Mouse (Mus musculus): ENCODE data around the gene Chrne. TPM values are rescaled to one million over a fixed set of nuclear protein-coding genes. Genes with fewer than 3 reads are reported as not detected.

The Chrne gene
- polyA plus RNA-seq, 1 experiment = not detected

GRCm38 (mm10) chr11:70645461-70646258, 26.6 kb upstream of the Chrne start:
- Histone ChIP-seq H3K36me3 (ENCODE audit: control insufficient read depth, insufficient read depth, low read length, poor library complexity, severe bottlenecking) (peaks cover 30% of the 10 kb centered on the region), H3K9ac (ENCODE audit: low read depth, poor library complexity, severe bottlenecking) (peak overlapping the region; percentile 84), H3K4me1 (ENCODE audit: control insufficient read depth, insufficient read depth, low read length) (peaks cover 2% of the 10 kb centered on the region), H3K9me3 (replicated peaks; ENCODE audit: control insufficient read depth, insufficient read depth, low read length, poor library complexity, severe bottlenecking) (no peaks in the 10 kb centered on the region), H3K27ac (ENCODE audit: insufficient read depth, low read length) (no peak overlapping the region), H3K4me3 (ENCODE audit: low read depth, low read length) (peak overlapping the region; percentile 85), H3K27me3 (ENCODE audit: control insufficient read depth, insufficient read depth, low read length, poor library complexity, severe bottlenecking) (no peaks in the 10 kb centered on the region)
- TF ChIP-seq EP300 (IDR thresholded peaks at IDR 0.05; ENCODE audit: insufficient read depth, low read depth, low read length) (no peak), POLR2A (IDR thresholded peaks at IDR 0.05; ENCODE audit: insufficient read depth, low read length) (no peak), CTCF (IDR thresholded peaks at IDR 0.05; ENCODE audit: low read depth, low read length) (no peak)

GRCm38 (mm10) chr11:70644564-70645103, 25.6 kb upstream of the Chrne start:
- Histone ChIP-seq H3K4me3 (ENCODE audit: low read depth, low read length) (no peak overlapping the region), H3K9me3 (replicated peaks; ENCODE audit: control insufficient read depth, insufficient read depth, low read length, poor library complexity, severe bottlenecking) (no peaks in the 10 kb centered on the region), H3K36me3 (ENCODE audit: control insufficient read depth, insufficient read depth, low read length, poor library complexity, severe bottlenecking) (peaks cover 20% of the 10 kb centered on the region), H3K9ac (ENCODE audit: low read depth, poor library complexity, severe bottlenecking) (no peak overlapping the region), H3K27ac (ENCODE audit: insufficient read depth, low read length) (no peak overlapping the region), H3K4me1 (ENCODE audit: control insufficient read depth, insufficient read depth, low read length) (peaks cover 2% of the 10 kb centered on the region), H3K27me3 (ENCODE audit: control insufficient read depth, insufficient read depth, low read length, poor library complexity, severe bottlenecking) (no peaks in the 10 kb centered on the region)
- TF ChIP-seq POLR2A (IDR thresholded peaks at IDR 0.05; ENCODE audit: insufficient read depth, low read length) (no peak), EP300 (IDR thresholded peaks at IDR 0.05; ENCODE audit: insufficient read depth, low read depth, low read length) (no peak), CTCF (IDR thresholded peaks at IDR 0.05; ENCODE audit: low read depth, low read length) (no peak)

GRCm38 (mm10) chr11:70643051-70643450, 24.0 kb upstream of the Chrne start:
- H3K27me3 ChIP-seq (ENCODE audit: control insufficient read depth, insufficient read depth, low read length, poor library complexity, severe bottlenecking) = no peaks in the 10 kb centered on the region
- peaks cover 9% of the 10 kb centered on the region for H3K36me3 ChIP-seq (ENCODE audit: control insufficient read depth, insufficient read depth, low read length, poor library complexity, severe bottlenecking)
- TF ChIP-seq EP300 (IDR thresholded peaks at IDR 0.05; ENCODE audit: insufficient read depth, low read depth, low read length) = no peak
- TF ChIP-seq POLR2A (IDR thresholded peaks at IDR 0.05; ENCODE audit: insufficient read depth, low read length) = no peak
- TF ChIP-seq CTCF (IDR thresholded peaks at IDR 0.05; ENCODE audit: low read depth, low read length) = no peak
- peaks cover 2% of the 10 kb centered on the region for H3K4me1 ChIP-seq (ENCODE audit: control insufficient read depth, insufficient read depth, low read length)
- H3K4me3 ChIP-seq (ENCODE audit: low read depth, low read length) = no peak overlapping the region
- H3K9me3 ChIP-seq (replicated peaks; ENCODE audit: control insufficient read depth, insufficient read depth, low read length, poor library complexity, severe bottlenecking) = no peaks in the 10 kb centered on the region
- H3K27ac ChIP-seq (ENCODE audit: insufficient read depth, low read length) = no peak overlapping the region
- H3K9ac ChIP-seq (ENCODE audit: low read depth, poor library complexity, severe bottlenecking) = no peak overlapping the region

GRCm38 (mm10) chr11:70641241-70641640, 22.2 kb upstream of the Chrne start:
- TF ChIP-seq POLR2A (IDR thresholded peaks at IDR 0.05; ENCODE audit: insufficient read depth, low read length) (no peak), CTCF (IDR thresholded peaks at IDR 0.05; ENCODE audit: low read depth, low read length) (no peak), EP300 (IDR thresholded peaks at IDR 0.05; ENCODE audit: insufficient read depth, low read depth, low read length) (no peak)
- H3K27ac ChIP-seq (ENCODE audit: insufficient read depth, low read length) = no peak overlapping the region
- no peak overlapping the region for H3K4me3 ChIP-seq (ENCODE audit: low read depth, low read length)
- H3K4me1 ChIP-seq (ENCODE audit: control insufficient read depth, insufficient read depth, low read length) = peaks cover 2% of the 10 kb centered on the region
- no peaks in the 10 kb centered on the region for H3K27me3 ChIP-seq (ENCODE audit: control insufficient read depth, insufficient read depth, low read length, poor library complexity, severe bottlenecking)
- no peak overlapping the region for H3K9ac ChIP-seq (ENCODE audit: low read depth, poor library complexity, severe bottlenecking)
- peaks cover 9% of the 10 kb centered on the region for H3K36me3 ChIP-seq (ENCODE audit: control insufficient read depth, insufficient read depth, low read length, poor library complexity, severe bottlenecking)
- H3K9me3 ChIP-seq (replicated peaks; ENCODE audit: control insufficient read depth, insufficient read depth, low read length, poor library complexity, severe bottlenecking) = no peaks in the 10 kb centered on the region

GRCm38 (mm10) chr11:70639976-70640375, 21.0 kb upstream of the Chrne start:
- H3K36me3 ChIP-seq (ENCODE audit: control insufficient read depth, insufficient read depth, low read length, poor library complexity, severe bottlenecking) = peaks cover 6% of the 10 kb centered on the region
- H3K4me1 ChIP-seq (ENCODE audit: control insufficient read depth, insufficient read depth, low read length) = no peaks in the 10 kb centered on the region
- H3K4me3 ChIP-seq (ENCODE audit: low read depth, low read length) = no peak overlapping the region
- no peaks in the 10 kb centered on the region for H3K9me3 ChIP-seq (replicated peaks; ENCODE audit: control insufficient read depth, insufficient read depth, low read length, poor library complexity, severe bottlenecking)
- no peaks in the 10 kb centered on the region for H3K27me3 ChIP-seq (ENCODE audit: control insufficient read depth, insufficient read depth, low read length, poor library complexity, severe bottlenecking)
- H3K9ac ChIP-seq (ENCODE audit: low read depth, poor library complexity, severe bottlenecking) = no peak overlapping the region
- no peak overlapping the region for H3K27ac ChIP-seq (ENCODE audit: insufficient read depth, low read length)
- TF ChIP-seq CTCF (IDR thresholded peaks at IDR 0.05; ENCODE audit: low read depth, low read length) = no peak
- TF ChIP-seq POLR2A (IDR thresholded peaks at IDR 0.05; ENCODE audit: insufficient read depth, low read length) = no peak
- TF ChIP-seq EP300 (IDR thresholded peaks at IDR 0.05; ENCODE audit: insufficient read depth, low read depth, low read length) = no peak

- Histone ChIP-seq H3K9ac (ENCODE audit: low read depth, poor library complexity, severe bottlenecking) (no peak within 1 kb of the TSS), H3K9me3 (replicated peaks; ENCODE audit: control insufficient read depth, insufficient read depth, low read length, poor library complexity, severe bottlenecking) (no peaks in the 10 kb centered on the region), H3K27ac (ENCODE audit: insufficient read depth, low read length) (no peak within 1 kb of the TSS), H3K27me3 (ENCODE audit: control insufficient read depth, insufficient read depth, low read length, poor library complexity, severe bottlenecking) (no peaks in the 10 kb centered on the region), H3K4me3 (ENCODE audit: low read depth, low read length) (no peak within 1 kb of the TSS), H3K4me1 (ENCODE audit: control insufficient read depth, insufficient read depth, low read length) (no peaks in the 10 kb centered on the region), H3K36me3 (ENCODE audit: control insufficient read depth, insufficient read depth, low read length, poor library complexity, severe bottlenecking) (no peaks in the 10 kb centered on the region)
- no peak for TF ChIP-seq CTCF (IDR thresholded peaks at IDR 0.05; ENCODE audit: low read depth, low read length)
- no peak for TF ChIP-seq POLR2A (IDR thresholded peaks at IDR 0.05; ENCODE audit: insufficient read depth, low read length)
- TF ChIP-seq EP300 (IDR thresholded peaks at IDR 0.05; ENCODE audit: insufficient read depth, low read depth, low read length) = no peak
These were observed 19.8 kb upstream of the Chrne start, which contains the start of gene Gp1ba for GRCm38 (mm10) chr11:70638714-70639278. Gene Gp1ba, plus strand, starts transcription at chr11:70639122.

All from ES-Bruce4 (cell line).